Mouse (Mus musculus) myocyte (in vitro differentiated cells): Measurements from ENCODE around the gene Bace1.

Experiments used
- E2F4 ChIP-seq: IDR thresholded peaks from one replicate; pipeline ENCODE4 v1.6.1; 2011; ENCODE audit warnings: mild to moderate bottlenecking, control low read depth, moderate library complexity; ENCODE audit not compliant: insufficient read depth
- MAX ChIP-seq: IDR thresholded peaks from one replicate; pipeline ENCODE4 v1.6.1; 2011; ENCODE audit warnings: low read depth, mild to moderate bottlenecking, control low read depth
- POLR2A ChIP-seq: IDR thresholded peaks from one replicate; pipeline ENCODE4 v1.6.1; 2011; ENCODE audit warnings: low read depth, mild to moderate bottlenecking, control low read depth, moderate library complexity; ENCODE audit not compliant: insufficient read length
- POLR2AphosphoS2 ChIP-seq: IDR thresholded peaks from one replicate; pipeline ENCODE4 v1.6.1; 2011; ENCODE audit warnings: low read depth, control low read depth; ENCODE audit not compliant: insufficient read length
- USF1 ChIP-seq: IDR thresholded peaks from one replicate; pipeline ENCODE4 v1.6.1; 2011; ENCODE audit warnings: low read depth, mild to moderate bottlenecking, control low read depth, moderate library complexity

- TF ChIP-seq POLR2AphosphoS2 (no peak), USF1 (no peak), POLR2A (no peak), E2F4 (no peak), MAX (no peak)
These were observed 26.4 kb upstream of the Bace1 start for GRCm38 (mm10) chr9:45811946-45812345.
